31 mouse cellular contexts compared by ENCODE assay signal in the genomic region with DNA sequence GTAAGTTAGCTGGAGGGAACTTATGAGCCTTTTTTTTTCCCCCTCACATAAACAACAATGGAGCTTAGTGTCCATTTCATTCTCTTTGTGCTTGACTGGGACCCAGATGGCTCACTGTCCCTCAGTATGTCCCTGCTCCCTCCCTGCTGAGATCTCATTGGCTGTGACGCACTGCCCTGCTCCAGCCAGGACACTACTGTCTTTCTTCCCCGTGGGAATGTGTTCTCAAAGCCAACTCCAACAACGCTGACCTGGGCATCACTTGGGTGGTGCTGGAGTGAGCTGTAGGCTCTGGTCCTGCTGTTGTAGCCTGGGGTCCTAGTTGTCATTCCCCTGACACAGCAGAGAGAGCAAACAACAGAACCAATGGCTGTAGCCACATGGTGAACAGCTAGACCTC.
DNase-seq lines count a peak whose midpoint lies in the region; ATAC-seq and TF ChIP-seq lines count a peak whose summit lies in the region.
"Had no signal": no experiment of that assay in that cellular context is flagged by ENCODE, and none has a peak within 500 bp of the region (broad histone marks: within the 10 kb centered on the region; RNA-seq: fewer than 3 reads in every experiment).

No protein-coding gene starts in this region.

- ATAC-seq in frontal cortex, adult (ENCODE audit: low TSS enrichment): peak; percentile 16; the same call in 1 of the 2 replicates
- ATAC-seq: forebrain, embryonic 13.5 days; intestine, embryonic 16.5 days; midbrain, embryonic 16.5 days had no signal

- no peak overlapping the region for H3K4me3 ChIP-seq in left cerebral cortex, adult 2 months
- H3K4me3 ChIP-seq: forebrain, embryonic 13.5 days; heart, embryonic 10.5 days; heart, embryonic 15.5 days; hindbrain, embryonic 12.5 days; limb, embryonic 12.5 days; liver, embryonic 15.5 days; midbrain, embryonic 10.5 days; myocyte; neural tube, embryonic 12.5 days had no signal

- TF ChIP-seq CTCF in left cerebral cortex, adult 2 months (IDR thresholded peaks at IDR 0.05): no peak

- intact Hi-C loops in left cerebral cortex, adult 2 months (cut with DNase I): loop anchor here (5.0 kb wide), 1 partner anchor 141 kb away; no protein-coding TSS in a partner anchor

- DNase-seq in cerebellum, adult 11 months: peak; percentile 2
- DNase-seq in cerebellum, adult 9-10 months: no peak
- DNase-seq in frontal cortex, postnatal 14 days (ENCODE audit: low spot score in 2 of 2): no peak
- peak; percentile 7 for DNase-seq in left cerebral cortex, adult 11 months (ENCODE audit: low spot score)
- no peak for DNase-seq in left cerebral cortex, adult 2 months (ENCODE audit: extremely low spot score in 1 of 2, low spot score in 2 of 2)
- peak; percentile 49 for DNase-seq in Muller cell, postnatal 12 days (ENCODE audit: inconsistent ontology term)
- no peak for DNase-seq in T-cell, adult 2 months (ENCODE audit: low spot score)
- DNase-seq: adrenal gland, postnatal 10 days; gastrocnemius, postnatal 25 days; heart, adult 11 months; kidney, adult 8-10 months; kidney, postnatal 4 days; lung, embryonic 14.5 days; lung, postnatal 14 days; right cerebral cortex, postnatal 4 days; thymus, adult 2 months; thymus, postnatal 36 days had no signal

- no peak overlapping the region for H3K27ac ChIP-seq in left cerebral cortex, adult 2 months
- H3K27ac ChIP-seq: forebrain, embryonic 13.5 days; heart, embryonic 10.5 days; heart, embryonic 15.5 days; hindbrain, embryonic 12.5 days; kidney, postnatal 0 days; limb, embryonic 12.5 days; liver, embryonic 15.5 days; midbrain, embryonic 10.5 days; neural tube, embryonic 12.5 days; stomach, postnatal 0 days had no signal

Comparison
In these comparisons a context has a peak if more than half of its experiments do, and no peak if none do; other contexts are left out.
1. DNase-seq: peak in cerebellum, adult 11 months (single experiment), left cerebral cortex, adult 11 months (single experiment) and Muller cell, postnatal 12 days (single experiment); none in cerebellum, adult 9-10 months (single experiment), frontal cortex, postnatal 14 days (0 of 2), left cerebral cortex, adult 2 months (0 of 2) and T-cell, adult 2 months (single experiment).